Mouse (Mus musculus) CD4-positive, CD25-positive, alpha-beta regulatory T cell, adult 4 months (primary cell): Measurements from ENCODE around the gene Dpysl4. TPM values are rescaled to one million over a fixed set of nuclear protein-coding genes. Genes with fewer than 3 reads are reported as not detected.

Experiments
- ATAC-seq: one replicate; pipeline ENCODE4 v1.8.0; 2017
- polyA plus RNA-seq, 2 experiments: library from polyadenylated mRNA; unstranded; fragments of 100-300 nt; shearing (Covaris generic); gene quantifications; one replicate each; pipeline ENCODE4 v1.2.1; 2017

Gene Dpysl4
- polyA plus RNA-seq, 2 experiments from 2014 or later: not detected

DNA sequence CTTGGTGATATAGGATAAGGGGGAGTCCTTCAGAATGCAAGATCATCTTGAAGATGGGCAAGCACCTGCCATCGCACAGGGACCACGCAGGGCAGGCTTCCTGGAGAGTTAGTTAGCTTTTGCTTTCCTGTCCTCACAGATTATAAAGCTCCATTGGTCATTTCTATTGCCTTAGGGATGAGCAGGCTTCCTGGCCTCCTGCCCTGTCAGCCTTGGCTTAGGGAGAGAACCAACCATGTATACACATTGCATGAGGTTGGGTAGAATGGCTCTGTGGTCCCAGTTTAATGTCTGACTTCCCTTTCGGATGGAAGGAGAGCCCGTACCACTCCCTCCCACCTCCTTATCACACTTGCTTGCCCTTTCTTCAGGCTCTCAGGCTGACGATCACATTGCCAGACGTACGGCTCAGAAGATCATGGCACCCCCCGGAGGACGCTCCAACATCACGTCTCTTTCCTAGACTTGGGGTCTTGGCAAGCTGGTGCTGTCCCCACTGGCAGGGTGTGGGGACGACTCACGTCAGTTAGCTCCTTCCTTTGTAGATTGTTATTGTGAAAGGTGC is 14.8 kb downstream of the Dpysl4 start:
- no peak for ATAC-seq

DNA sequence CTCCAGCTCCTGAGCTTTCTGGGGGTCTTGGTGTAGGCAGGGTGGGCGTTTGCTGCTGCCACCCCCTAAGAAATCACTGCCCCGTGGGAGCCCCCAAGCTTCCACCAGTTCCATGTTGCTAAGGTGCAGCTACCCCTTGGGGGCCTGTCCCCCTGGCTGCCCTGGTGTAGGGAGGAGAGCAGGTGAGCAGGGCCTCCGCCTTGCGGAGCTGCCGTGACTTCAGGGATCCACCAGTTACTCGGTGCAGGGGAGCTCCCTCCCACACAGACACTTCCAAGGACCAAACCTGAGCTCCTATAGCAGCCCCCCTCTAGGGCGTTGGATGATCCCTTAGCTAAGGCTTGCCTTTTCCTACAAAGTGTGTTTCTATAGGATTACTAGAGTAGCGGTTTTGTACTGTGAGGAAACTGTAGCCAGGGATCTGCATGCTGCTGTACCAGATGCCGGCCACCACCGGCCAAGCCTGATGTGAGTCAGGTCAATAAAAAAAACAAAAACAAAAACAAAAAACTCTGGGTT is 15.5 kb downstream of the Dpysl4 start:
- no peak for ATAC-seq

DNA sequence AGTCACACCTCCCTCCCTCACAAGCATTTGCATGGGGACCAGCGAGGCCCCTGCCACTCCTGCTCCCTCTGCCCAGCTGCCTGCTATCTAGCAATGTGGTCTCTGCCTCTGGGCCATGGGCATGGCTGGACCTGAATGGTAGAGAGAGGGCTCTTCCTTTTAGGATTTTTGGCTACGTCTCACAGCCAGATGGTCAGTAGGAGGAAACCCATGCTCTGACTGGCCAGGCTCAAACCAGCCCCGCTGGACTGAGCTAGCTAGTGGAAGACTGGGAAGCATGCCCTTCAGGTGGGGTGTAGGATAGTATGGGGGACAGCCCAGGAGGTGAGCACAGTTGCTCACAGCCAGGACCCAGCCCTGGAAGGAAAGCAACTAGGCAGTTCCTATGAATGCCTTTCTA is 16.0 kb downstream of the Dpysl4 start:
- no peak for ATAC-seq

DNA sequence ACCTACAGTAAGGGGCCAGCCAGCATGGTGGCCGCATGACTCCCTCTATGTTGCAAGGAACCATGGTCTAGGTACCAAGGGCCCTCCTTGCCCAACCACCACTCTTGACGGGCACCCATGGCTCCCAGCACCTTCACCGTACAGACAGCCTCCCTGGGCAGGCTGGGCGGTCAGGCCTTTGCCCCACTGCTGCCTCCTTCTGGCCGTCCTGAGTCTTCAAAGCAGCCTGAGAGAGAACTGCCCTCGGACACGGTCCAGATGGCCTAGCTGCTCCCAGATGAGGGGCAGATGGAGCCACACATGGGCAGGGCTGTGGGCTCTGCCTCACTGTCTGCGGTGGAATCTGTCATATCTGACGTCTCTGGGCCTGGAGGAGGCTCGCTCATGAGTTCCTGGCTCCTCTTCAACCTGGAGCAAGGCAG is 18.2 kb downstream of the Dpysl4 start:
- ATAC-seq: no peak

DNA sequence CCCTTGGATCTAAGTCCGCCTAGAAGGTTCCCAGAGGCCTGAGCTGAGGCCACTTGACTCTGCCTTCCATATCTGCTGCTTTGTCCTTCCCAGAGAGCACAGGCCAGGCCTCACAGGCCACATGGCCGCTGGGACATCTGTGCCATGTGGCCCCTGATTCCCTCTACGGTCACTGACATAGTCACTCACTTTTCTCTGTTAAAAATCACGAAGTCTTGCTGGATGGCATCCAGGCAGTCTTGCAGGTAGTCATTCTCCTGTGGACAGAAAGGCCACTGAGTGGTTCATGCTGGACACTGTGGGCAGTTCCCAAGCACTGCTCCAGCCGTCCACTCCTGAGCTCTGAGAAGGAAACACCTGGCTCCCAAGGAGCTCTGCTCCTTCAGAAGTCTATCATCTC is 19.3 kb downstream of the Dpysl4 start:
- no peak for ATAC-seq

DNA sequence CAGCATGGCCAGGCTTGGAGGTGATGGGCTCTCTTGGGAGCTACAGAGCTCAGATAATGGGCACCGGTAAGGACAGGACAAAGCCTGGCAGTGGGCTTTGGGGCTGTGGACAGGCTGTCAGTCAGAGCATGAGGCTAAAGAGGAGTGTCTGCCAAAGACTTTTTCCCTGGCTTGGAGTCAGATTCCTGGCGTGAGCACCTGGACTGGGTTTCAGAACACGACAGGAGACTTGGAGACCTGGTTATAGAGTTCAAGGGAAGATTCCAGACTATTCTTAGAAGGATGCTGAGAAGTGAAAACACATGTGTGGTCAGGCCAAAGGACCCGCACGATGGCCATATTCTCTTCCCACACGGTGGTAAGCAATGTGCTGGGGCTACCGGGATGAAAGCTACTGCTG is 19.9 kb downstream of the Dpysl4 start:
- ATAC-seq: no peak

DNA sequence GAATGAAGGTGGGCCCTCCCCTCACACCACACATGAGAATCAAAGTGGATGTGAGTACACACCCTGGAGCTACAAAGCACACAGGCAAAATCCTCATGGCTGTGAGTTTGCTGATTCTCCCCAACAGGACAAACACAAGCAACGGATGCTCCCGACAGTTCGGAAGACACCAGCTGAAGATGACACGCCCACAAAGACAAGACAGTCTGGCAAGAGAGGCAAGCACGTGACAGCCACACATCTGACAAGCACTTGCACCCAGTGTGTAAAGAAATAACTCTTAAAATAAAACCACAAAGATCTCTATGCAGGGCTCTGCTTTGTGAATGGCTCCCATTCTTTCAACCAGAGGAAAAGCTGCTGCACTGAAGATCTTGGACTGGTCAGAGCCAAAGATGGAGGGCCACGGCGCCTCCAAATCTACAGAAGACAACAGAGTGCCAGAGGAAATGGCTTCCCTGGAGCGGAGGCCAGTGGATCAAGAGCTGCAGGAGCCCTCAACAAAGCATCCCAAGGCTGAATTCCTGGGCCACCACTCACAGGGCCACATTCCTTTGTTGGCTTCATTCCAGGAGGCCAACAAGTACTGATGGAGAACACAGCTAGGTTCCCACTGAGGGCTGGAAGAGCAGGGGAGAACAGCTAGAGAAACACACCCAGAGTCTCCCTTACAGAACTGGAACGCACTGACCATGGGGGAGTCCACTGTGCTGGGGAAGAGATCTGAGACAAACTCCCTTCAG is 22.3 kb downstream of the Dpysl4 start:
- ATAC-seq: no peak

DNA sequence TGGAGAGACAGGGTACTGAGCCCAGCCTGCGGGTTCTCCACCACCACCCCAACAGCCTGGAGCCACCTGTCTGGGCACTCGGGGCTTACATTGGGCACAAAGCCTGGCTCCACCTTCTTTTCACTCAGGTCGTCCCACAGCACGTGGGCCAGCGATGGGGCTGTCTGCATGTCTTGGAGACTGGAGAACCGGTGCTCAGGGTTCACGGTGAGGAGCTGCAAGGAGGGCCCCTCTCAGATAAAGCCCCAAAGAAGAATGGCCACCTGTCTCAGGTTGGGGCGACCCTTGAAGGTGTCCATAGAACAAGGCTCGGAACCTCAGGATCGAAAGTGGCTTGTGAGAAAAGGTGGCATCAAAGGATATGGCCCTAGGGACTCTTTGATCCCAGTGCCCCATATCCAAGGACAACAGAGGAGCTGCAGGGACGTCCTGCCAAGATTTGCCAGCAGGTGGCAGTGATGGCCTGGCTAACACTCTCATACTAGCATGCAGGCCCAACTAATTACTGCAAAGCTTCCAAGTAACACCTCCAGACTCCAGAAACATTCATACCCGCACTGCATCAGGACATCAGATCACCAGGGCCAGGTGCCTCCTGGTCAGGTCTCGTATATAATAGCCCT is 33.5 kb downstream of the Dpysl4 start:
- ATAC-seq: peak; percentile 69

DNA sequence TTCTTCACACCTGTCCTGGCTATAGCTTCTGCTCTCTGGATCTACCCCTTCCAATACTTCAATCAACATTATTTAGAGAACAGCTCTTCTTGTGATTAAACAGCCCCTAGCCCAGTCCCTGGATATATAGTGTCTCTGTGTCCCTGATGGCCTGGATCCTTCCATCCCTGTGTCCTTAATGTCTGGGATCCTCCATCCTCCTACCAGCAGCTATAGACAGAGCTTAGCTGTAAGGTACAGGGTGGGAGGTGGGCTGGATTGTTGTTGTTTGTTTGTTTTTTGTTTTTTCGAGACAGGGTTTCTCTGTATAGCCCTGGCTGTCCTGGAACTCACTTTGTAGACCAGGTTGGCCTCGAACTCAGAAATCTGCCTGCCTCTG is 34.0 kb downstream of the Dpysl4 start:
- ATAC-seq: no peak

DNA sequence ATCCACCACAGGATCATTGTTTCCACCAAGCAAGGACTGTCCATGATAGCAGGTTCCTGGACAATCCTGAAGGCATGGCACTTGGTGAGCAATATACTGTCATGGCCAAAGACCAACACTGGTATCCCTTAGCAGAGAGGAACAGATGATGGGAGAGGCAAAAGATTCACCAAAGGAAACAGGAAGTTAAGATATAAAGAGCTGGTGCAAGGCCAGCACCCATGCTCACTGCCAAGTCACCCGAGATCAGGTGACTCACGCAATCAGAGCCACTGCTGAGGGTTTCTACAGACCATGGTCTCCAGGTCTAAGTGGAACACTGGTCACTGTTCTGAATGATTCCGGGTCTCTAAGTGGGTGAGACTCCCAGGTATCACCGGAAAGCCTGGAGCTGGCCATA is 40.1 kb downstream of the Dpysl4 start:
- ATAC-seq: no peak

DNA sequence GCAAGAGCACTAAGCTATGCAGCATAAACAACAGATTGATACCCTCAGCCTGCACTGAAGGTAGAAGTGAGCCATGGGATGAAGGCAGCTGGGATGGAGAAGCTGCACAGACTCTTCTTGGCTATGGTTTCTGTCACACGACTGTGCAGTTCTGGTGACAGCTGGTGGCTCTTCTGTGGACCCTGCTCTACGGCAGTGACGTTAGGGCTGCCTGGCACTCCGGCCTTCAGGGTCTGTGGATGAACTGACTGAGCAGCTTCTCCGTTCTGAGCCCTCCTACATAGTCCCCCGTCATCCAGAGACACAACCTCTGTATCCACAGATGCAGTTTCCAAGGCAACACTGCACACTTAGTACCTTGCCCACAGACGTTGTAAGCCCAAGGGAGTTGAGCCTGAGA is 40.7 kb downstream of the Dpysl4 start:
- no peak for ATAC-seq

DNA sequence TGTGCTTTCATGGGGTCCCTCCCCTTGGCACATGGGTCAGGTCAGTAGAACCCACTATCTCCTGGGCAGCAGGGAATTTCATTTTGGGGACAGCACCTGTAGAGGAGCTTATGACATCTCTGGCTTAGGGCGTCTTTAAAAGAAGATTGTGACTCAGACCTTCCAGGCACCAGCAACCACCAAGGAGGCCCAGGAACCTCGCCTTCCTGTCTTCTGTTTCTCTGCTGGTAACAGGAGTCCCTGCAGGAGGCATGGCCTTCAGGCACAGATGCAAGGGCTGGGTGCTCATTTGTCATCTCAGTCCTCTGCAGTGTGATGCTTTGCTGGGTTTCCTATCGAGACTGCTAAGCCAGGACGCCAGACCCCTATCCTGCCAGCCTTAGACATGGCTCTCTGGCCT is 43.2 kb downstream of the Dpysl4 start:
- ATAC-seq: peak; percentile 84

DNA sequence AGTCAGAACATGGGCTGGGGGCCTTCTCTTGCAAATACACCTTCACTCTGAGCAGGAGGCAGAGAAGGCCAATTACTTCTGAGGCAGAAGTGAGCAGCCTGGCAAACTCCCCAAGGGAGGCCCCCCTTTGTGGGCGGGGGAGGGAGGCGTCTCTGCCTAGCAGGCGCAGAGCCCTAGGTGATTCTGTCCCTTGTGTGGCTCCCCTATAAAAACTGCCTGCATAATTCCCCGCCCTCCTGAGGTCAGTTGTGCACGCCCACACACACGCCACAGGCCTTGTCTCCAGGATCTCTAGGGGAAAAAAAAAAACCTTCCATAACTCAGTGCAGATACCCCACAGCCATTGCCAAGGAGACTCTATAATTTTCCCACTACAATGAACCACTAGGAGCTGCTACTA is 44.6 kb downstream of the Dpysl4 start:
- peak; percentile 15 for ATAC-seq

DNA sequence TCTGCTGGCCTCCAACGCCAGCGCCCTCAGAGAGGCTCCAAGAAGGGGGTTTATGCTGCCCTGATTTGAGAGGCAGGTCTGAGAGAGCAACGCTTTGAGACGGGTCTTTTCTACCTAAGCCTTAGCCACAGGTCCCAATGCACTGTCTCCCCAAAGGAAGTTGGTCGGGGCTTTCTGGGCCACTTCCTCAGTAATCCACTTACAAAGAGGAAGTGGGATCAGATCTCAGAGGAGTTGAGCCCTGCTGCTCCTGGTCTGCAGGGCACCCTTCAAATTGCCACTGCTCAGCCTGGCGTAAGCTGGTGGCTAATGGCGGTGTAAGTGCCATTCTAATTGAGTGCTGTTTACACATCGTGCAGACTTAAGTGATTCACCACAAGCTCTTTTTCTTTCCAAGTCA is 45.7 kb downstream of the Dpysl4 start:
- ATAC-seq: no peak

DNA sequence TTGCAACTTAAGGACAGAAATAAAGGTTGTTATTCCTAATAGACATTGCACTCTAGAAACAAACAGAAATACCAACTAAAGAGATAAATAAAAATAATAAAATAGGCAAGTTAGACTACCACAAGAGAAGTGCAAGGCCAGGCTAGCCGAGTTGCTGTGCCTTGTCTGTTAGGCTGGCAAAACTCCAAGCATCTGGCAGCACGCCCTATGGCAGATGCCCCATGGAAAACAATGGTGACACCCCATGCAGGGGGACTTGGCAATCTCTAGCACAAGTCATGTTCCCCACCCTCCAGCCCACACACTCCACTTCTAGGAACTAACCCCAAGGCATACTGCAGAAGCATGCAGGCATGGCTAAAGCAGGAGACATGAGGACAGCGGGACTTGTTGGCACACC is 47.6 kb downstream of the Dpysl4 start:
- ATAC-seq: no peak

DNA sequence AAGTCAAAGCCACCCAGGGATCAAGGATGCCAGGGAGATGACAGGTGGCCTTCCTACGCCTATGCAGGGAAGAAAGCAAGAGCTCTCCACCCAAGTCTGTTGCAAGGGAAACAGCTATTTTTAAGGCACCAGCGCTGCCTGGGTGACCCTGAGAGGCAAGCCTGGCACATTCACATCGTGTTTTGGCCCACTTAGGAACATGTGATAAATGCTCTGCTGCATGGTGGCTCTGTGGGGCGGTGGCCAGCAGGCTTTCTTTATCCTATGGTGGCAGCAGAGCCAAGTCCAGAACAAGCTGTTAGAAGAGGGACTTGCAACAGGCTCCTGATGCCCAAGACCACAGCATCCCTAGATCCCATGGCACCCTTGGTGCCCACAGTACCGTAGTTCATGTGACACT is 49.4 kb downstream of the Dpysl4 start:
- ATAC-seq: no peak

DNA sequence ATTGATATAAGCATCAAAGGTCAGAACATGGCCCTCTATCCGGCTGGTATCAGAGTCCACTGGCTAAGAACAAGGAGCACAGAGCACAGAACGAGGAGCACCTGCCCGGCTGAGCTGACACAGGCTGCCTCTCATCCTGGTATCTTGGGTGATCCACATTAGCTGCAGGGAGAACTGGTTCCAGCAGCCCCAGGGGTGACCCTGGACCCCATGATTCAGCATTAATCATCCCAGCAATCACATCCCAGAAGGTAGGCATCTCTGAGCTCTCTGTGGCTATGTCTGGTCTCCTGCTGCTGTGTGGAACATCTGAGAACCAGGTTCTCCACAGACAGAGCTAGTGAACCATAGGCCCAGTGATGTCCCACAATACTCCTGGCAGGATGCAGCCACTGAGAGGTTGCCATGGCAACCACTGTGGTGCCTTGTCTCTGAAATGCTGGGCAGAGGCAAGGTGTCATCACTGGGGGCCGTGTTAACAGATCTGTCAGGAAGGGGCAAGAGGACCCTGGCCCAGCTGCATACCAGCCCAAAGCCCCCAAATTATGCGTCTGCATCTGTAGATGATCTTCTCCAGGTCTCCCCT is 51.2 kb downstream of the Dpysl4 start:
- no peak for ATAC-seq

DNA sequence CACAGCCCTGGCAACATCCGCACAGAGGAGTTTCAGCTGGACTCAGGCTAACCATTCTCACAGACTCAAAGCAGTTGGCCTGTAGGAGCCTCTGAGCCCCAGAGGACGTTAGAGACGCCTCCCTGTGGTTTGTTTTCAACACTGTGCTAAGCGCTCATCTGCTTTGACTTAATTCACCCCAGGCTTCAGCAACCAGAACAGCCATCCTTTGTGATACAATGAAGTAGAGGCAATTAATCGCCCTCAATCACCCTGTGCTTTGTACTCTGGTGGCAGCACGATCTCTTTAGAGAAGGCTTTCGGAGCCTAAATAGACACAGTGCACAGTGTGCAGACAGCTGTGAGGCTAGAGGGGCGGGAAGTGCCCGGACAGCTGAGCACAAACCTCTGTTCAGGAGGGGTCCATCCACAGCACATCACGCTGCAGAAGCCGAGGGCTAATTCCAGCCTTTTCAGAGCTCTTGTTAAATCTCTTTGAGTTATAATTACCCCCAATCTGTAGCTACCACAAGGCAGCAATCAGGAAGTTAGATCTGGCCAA is 54.2 kb downstream of the Dpysl4 start:
- no peak for ATAC-seq

DNA sequence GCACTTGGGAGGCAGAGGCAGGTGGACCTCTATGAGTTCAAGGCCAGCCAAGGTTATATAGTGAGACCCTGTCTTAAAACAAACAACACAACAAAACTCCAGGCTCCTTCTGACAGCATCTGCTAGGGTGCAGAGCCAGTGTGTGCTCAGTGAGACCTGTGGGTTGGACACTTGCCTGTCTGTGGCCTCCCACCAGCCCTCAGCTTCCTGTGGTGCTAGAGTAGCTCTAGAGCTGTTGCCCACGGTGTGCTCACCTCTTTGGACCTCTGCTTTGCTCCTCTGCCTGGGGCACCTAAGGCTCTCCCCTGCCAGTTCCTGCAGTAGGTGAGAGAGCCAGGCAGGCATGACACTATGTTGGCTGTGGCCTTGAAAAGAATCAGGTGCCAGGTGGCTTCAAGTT is 58.0 kb downstream of the Dpysl4 start:
- ATAC-seq: no peak

DNA sequence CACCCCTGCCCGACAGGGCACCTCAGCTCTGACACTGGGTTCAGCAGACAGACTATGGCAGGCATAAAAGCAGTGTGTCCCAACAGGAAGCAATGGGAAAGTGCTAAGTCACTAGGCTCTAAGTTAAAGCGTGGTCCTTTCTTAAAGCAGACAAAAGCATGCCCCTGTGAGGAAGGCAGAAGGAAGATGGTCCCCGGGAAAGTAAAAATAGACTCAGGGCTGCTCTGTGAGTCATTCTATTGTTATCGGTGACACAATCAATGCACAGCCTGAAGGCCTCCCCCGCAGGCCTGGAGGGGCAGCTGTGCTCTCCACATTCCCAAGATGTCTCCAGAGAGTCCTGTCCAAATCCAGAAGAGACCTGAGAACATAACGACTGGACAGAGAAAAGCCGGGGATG is 60.1 kb downstream of the Dpysl4 start:
- no peak for ATAC-seq

DNA sequence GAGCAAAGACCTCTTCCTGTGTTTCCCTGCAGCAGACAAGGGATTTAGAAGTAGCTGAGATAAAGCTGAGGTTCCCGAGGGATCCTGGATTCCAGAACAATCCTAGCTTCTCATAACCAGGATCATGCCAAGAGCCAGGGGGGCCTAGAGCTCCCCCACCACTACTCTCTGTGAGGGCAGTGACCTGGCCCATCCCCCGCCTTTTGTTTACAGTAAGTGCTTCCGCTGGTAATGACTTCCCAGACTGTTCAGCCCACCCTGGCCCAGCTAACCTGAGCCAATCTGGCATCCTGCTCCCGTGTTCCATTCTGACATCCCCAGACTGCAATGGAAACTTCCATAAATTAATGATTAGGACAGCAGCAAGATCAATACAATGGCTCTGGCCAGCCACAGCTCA is 61.6 kb downstream of the Dpysl4 start:
- no peak for ATAC-seq

DNA sequence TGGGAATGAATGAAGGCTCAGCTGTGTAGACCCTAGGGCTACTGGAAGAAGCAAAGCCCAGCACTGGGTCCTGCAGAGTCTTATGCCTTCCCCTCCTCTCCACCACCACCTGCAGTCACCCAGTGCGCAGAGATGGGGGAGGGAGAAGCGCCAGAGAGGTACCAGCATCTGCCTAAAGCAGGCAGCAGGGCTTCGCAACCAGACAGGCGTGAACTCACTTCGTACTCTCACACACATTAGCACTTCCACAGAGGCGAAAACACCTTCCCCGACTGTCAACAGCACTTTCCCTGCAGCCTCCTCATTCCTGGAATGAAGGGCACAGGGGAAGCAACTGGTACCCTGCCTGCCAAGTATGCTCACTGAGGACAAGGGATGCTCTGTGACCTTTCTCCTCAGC is 63.6 kb downstream of the Dpysl4 start:
- ATAC-seq: no peak

DNA sequence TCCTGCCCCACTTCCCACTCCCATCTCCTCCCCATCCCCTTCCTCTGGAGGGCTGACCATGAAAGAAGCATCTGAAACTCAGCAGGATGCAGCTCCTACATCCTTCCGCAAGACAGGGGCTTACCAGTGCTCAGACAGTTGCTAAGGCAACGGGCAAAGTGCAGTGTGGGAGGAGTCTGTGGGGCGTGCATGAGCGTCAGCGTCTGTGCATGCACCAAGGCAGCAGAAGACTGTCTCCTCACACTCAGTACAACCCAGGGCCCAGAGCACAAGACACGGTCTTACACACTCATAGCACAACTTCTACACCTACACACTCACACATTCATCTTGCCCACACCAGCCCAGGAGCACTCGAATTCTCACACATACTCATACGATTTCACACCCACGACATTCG is 65.3 kb downstream of the Dpysl4 start:
- peak; percentile 92 for ATAC-seq
